Mouse (Mus musculus) E14TG2a.4 (cell line): ENCODE data around the gene Gpatch2l.

Experiments
- H3K27me3 ChIP-seq: 2 replicates; pipeline ENCODE4 v1.6.1; 2014; ENCODE audit warnings: low read length, control low read depth; ENCODE audit not compliant: insufficient read depth
- H3K36me3 ChIP-seq: 2 replicates; pipeline ENCODE4 v1.6.1; 2014; ENCODE audit warnings: low read length, control low read depth; ENCODE audit not compliant: insufficient read depth
- H3K4me1 ChIP-seq: replicated peaks from 2 replicates; pipeline ENCODE4 v1.6.1; 2014; ENCODE audit warnings: low read depth, low read length, control low read depth
- H3K4me3 ChIP-seq: replicated peaks from 2 replicates; pipeline ENCODE4 v1.5.1; 2014; ENCODE audit warnings: mild to moderate bottlenecking, low read length
- H3K9me3 ChIP-seq: 2 replicates; pipeline ENCODE4 v1.6.1; 2014; ENCODE audit warnings: low read length, control low read depth
- CTCF ChIP-seq: conservative IDR thresholded peaks from 2 replicates; pipeline ENCODE4 v1.5.1; 2014; ENCODE audit warnings: low read length
- NANOG ChIP-seq: IDR thresholded peaks from 2 replicates; pipeline ENCODE4 v1.6.1; 2014; ENCODE audit warnings: borderline replicate concordance, low read length, mixed read lengths
- POU5F1 ChIP-seq: IDR thresholded peaks from 2 replicates; pipeline ENCODE4 v1.6.1; 2014; ENCODE audit warnings: low read length, borderline replicate concordance

Gene Gpatch2l

DNA sequence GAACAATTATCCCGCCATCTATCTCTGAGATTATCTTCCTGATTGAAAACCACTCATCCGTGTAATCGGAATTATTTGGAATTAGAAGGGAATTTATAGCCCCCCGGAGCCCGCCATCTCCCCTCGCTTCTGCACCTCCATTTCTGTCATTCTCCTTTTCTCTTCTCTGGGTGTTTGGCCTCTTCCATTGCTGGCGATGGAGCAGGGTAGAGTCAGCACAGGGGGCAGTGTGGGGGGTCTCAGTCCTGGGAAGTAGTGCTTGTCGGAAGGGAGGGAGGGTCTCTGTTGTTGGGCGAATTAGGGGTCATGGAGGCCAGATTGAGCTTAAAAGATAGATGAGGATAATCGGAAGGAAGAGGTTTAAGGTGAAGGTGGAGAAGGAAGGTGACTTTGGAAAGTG lies 89.6 kb downstream of the Gpatch2l start:
- Histone ChIP-seq H3K36me3 (no peaks in the 10 kb centered on the region), H3K9me3 (no peaks in the 10 kb centered on the region), H3K4me3 (peak overlapping the region; percentile 11), H3K27me3 (peaks cover 26% of the 10 kb centered on the region), H3K4me1 (peaks cover 26% of the 10 kb centered on the region)
- TF ChIP-seq CTCF (no peak), POU5F1 (no peak), NANOG (no peak)

DNA sequence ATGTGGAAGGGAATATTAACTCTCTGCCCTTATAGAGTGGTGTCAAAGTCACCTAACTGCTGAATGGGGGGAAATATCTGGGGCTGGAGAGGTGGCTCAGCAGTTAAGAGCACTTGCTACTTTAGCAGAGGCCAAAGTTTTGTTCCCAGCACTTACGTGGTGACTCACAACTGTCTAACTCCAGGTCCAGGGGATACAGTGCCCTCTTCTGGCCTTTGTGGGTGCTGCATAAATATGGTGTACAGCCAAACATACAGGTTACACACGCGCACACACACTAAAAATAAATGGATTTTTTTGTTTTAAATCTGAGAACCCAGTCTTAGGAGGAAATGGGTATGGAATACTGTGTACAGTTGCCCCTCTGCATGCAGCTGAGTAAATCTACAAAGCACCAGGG lies 94.6 kb downstream of the Gpatch2l start:
- no peak overlapping the region for H3K4me3 ChIP-seq
- peaks cover 20% of the 10 kb centered on the region for H3K27me3 ChIP-seq
- peaks cover 7% of the 10 kb centered on the region; the same call in 1 of the 2 replicates for H3K9me3 ChIP-seq
- peaks cover 14% of the 10 kb centered on the region for H3K4me1 ChIP-seq
- H3K36me3 ChIP-seq = no peaks in the 10 kb centered on the region
- TF ChIP-seq CTCF (peak; percentile 73), POU5F1 (no peak)

DNA sequence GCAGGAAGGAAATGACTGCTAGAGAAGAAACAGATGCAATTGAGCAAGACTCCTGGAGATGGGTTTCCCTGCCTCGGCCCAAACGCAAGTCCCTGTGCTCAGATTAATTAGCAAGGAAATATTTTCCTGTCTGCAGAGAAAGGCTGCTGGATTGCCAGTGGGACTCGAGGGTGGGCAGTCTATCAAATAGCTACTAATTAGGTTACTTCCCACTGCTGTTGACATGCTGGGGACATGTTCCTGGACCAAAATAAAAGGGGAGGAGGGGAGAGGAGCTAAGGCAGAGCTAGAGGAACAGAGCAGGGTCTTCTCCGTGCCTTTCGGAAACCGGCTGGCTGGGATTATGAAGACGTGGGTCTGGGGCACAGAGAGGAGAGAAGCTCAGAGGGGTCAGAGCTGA lies 95.2 kb downstream of the Gpatch2l start:
- TF ChIP-seq NANOG = no peak
- TF ChIP-seq POU5F1 = no peak
- TF ChIP-seq CTCF = no peak
- peaks cover 11% of the 10 kb centered on the region for H3K4me1 ChIP-seq

More for the DNA sequence above, 95.2 kb downstream of the Gpatch2l start:
- H3K36me3 ChIP-seq = no peaks in the 10 kb centered on the region
- H3K27me3 ChIP-seq = peaks cover 20% of the 10 kb centered on the region
- no peak overlapping the region for H3K4me3 ChIP-seq
- H3K9me3 ChIP-seq = peaks cover 7% of the 10 kb centered on the region; the same call in 1 of the 2 replicates
